Comparison of ENCODE assay signal across 11 mouse cellular contexts in genomic region chr9:62717982-62718381, GRCm38 (mm10). TPM values are rescaled to one million over a fixed set of nuclear protein-coding genes. Genes with fewer than 3 reads are reported as not detected.
DNase-seq lines count a peak whose midpoint lies in the region; ATAC-seq and TF ChIP-seq lines count a peak whose summit lies in the region.
"Had no signal": no experiment of that assay in that cellular context is flagged by ENCODE, and none has a peak within 500 bp of the region (broad histone marks: within the 10 kb centered on the region; RNA-seq: fewer than 3 reads in every experiment).

No protein-coding gene starts in this region.

- peak; percentile 27 for DNase-seq in hindbrain, postnatal 0 days (ENCODE audit: low spot score)
- no peak for DNase-seq in hindbrain, embryonic 11.5 days (ENCODE audit: low spot score)
- DNase-seq in neural tube, embryonic 11.5 days (ENCODE audit: low spot score), result no peak
- no peak for DNase-seq in neural tube, embryonic 10.5 days (ENCODE audit: extremely low spot score, low spot score)
- DNase-seq in limb, embryonic 11.5 days (ENCODE audit: low spot score), result no peak
- DNase-seq in thymus, postnatal 25 days, result peak; percentile 39
- DNase-seq: cerebellum, postnatal 10 days; gastrocnemius, postnatal 36 days; kidney, adult 9 months; layer of hippocampus, postnatal 36 days had no signal

- no peak for TF ChIP-seq CTCF in hindbrain, postnatal 0 days (IDR thresholded peaks at IDR 0.05; ENCODE audit: low read depth)

- H3K36me3 ChIP-seq in hindbrain, postnatal 0 days (ENCODE audit: insufficient read depth, low read length), result no peaks in the 10 kb centered on the region
- H3K36me3 ChIP-seq in hindbrain, embryonic 11.5 days (ENCODE audit: control insufficient read depth, insufficient read depth, low read length), result no peaks in the 10 kb centered on the region
- no peaks in the 10 kb centered on the region for H3K36me3 ChIP-seq in neural tube, embryonic 11.5 days (ENCODE audit: control insufficient read depth, insufficient read depth, low read length)
- H3K36me3 ChIP-seq in limb, embryonic 11.5 days (ENCODE audit: control insufficient read depth, insufficient read depth, low read length), result no peaks in the 10 kb centered on the region

- 0 out of 2 replicates have a peak overlapping the region, but pooled peaks have one; percentile 21 for H3K9ac ChIP-seq in hindbrain, postnatal 0 days (replicated peaks; ENCODE audit: low read length)
- H3K9ac ChIP-seq in hindbrain, embryonic 11.5 days (ENCODE audit: low read depth, low read length), result no peak overlapping the region
- no peak overlapping the region for H3K9ac ChIP-seq in neural tube, embryonic 11.5 days (ENCODE audit: low read length)
- peak overlapping the region; percentile 22 for H3K9ac ChIP-seq in limb, embryonic 11.5 days (ENCODE audit: low read length)

- H3K4me2 ChIP-seq in hindbrain, postnatal 0 days (ENCODE audit: low read depth, low read length), result no peak overlapping the region
- no peak overlapping the region for H3K4me2 ChIP-seq in hindbrain, embryonic 11.5 days (replicated peaks; ENCODE audit: low read depth, low read length)
- H3K4me2 ChIP-seq in neural tube, embryonic 11.5 days (ENCODE audit: low read depth), result no peak overlapping the region
- H3K4me2 ChIP-seq in limb, embryonic 11.5 days (ENCODE audit: low read depth, severe bottlenecking), result no peak overlapping the region

- no peak overlapping the region for H3K4me3 ChIP-seq in hindbrain, postnatal 0 days (ENCODE audit: low read length)
- no peak overlapping the region for H3K4me3 ChIP-seq in hindbrain, embryonic 11.5 days (ENCODE audit: low read depth, low read length)
- H3K4me3 ChIP-seq in neural tube, embryonic 11.5 days (ENCODE audit: low read depth, low read length), result no peak overlapping the region
- H3K4me3 ChIP-seq in limb, embryonic 11.5 days (ENCODE audit: low read depth, low read length), result no peak overlapping the region

- no peaks in the 10 kb centered on the region for H3K9me3 ChIP-seq in hindbrain, postnatal 0 days (ENCODE audit: low read length)
- H3K9me3 ChIP-seq in hindbrain, embryonic 11.5 days (ENCODE audit: control insufficient read depth, low read length), result no peaks in the 10 kb centered on the region
- H3K9me3 ChIP-seq in neural tube, embryonic 11.5 days (ENCODE audit: control insufficient read depth, low read length), result no peaks in the 10 kb centered on the region
- H3K9me3 ChIP-seq in limb, embryonic 11.5 days (ENCODE audit: control insufficient read depth, low read length), result no peaks in the 10 kb centered on the region; the same call in 1 of the 2 replicates

- no peak overlapping the region for H3K27ac ChIP-seq in hindbrain, postnatal 0 days
- no peak overlapping the region for H3K27ac ChIP-seq in hindbrain, embryonic 11.5 days (ENCODE audit: low read depth, low read length)
- H3K27ac ChIP-seq in neural tube, embryonic 11.5 days (ENCODE audit: low read depth, low read length), result 0 out of 2 replicates have a peak overlapping the region, but pooled peaks have one; percentile 46
- H3K27ac ChIP-seq in limb, embryonic 11.5 days (replicated peaks; ENCODE audit: low read depth, low read length), result no peak overlapping the region; the same call in 1 of the 2 replicates

- no peaks in the 10 kb centered on the region for H3K27me3 ChIP-seq in hindbrain, postnatal 0 days (ENCODE audit: insufficient read depth, low read length)
- no peaks in the 10 kb centered on the region for H3K27me3 ChIP-seq in hindbrain, embryonic 11.5 days (ENCODE audit: control insufficient read depth, insufficient read depth, low read length)
- no peaks in the 10 kb centered on the region for H3K27me3 ChIP-seq in neural tube, embryonic 11.5 days (ENCODE audit: control insufficient read depth, insufficient read depth, low read length)
- no peaks in the 10 kb centered on the region for H3K27me3 ChIP-seq in limb, embryonic 11.5 days (ENCODE audit: control insufficient read depth, insufficient read depth, low read length)

- H3K4me1 ChIP-seq in hindbrain, postnatal 0 days (ENCODE audit: insufficient read depth, low read length), result peaks cover 3% of the 10 kb centered on the region; the same call in 1 of the 2 replicates
- H3K4me1 ChIP-seq in hindbrain, embryonic 11.5 days (replicated peaks; ENCODE audit: control insufficient read depth, insufficient read depth, low read length), result no peaks in the 10 kb centered on the region
- H3K4me1 ChIP-seq in neural tube, embryonic 11.5 days (ENCODE audit: control insufficient read depth, insufficient read depth, low read length), result peaks cover 7% of the 10 kb centered on the region
- peaks cover 32% of the 10 kb centered on the region for H3K4me1 ChIP-seq in limb, embryonic 11.5 days (ENCODE audit: control insufficient read depth, insufficient read depth, low read length)

- no peak for ATAC-seq in hindbrain, postnatal 0 days
- ATAC-seq in hindbrain, embryonic 11.5 days (ENCODE audit: low FRiP score), result no peak
- ATAC-seq in neural tube, embryonic 11.5 days (ENCODE audit: insufficient read depth, low FRiP score, low TSS enrichment), result no peak
- no peak for ATAC-seq in limb, embryonic 11.5 days (ENCODE audit: insufficient number of reproducible peaks, low FRiP score, low TSS enrichment, low read depth)
- ATAC-seq in monocyte, adult 5-6 weeks (replicated peaks; ENCODE audit: insufficient number of reproducible peaks, low FRiP score, low TSS enrichment, poor library complexity, severe bottlenecking), result no peak

- WGBS in hindbrain, postnatal 0 days, result 41% methylated on average over 8 of the region's 8 CpGs
- 43% methylated on average over 8 of the region's 8 CpGs for WGBS in hindbrain, embryonic 11.5 days
- WGBS in neural tube, embryonic 11.5 days, result 49% methylated on average over 8 of the region's 8 CpGs
- WGBS in limb, embryonic 11.5 days, result 46% methylated on average over 8 of the region's 8 CpGs

RNA-seq across cellular contexts. Expression of gene Itga11, which starts 40.4 kb away (rescaled TPM):
- total RNA-seq in hindbrain, postnatal 0 days (2014; rRNA removed), result 1.7 and 2.1 TPM in 2 replicates
- 0.47 and 0.50 TPM in 2 replicates for polyA plus RNA-seq in hindbrain, postnatal 0 days (2015; fragmentation: Nextera tagmentation; extraction: Ambion mirVana)
- 2.9 and 3.0 TPM in 2 replicates for polyA plus RNA-seq in hindbrain, embryonic 11.5 days (2014; fragmentation: Nextera tagmentation; extraction: Ambion mirVana)
- polyA plus RNA-seq in neural tube, embryonic 11.5 days (2014; fragmentation: Nextera tagmentation; extraction: Ambion mirVana), result 3.0 and 3.4 TPM in 2 replicates
- 3.5 and 4.2 TPM in 2 replicates for polyA plus RNA-seq in limb, embryonic 11.5 days (2014; fragmentation: Nextera tagmentation; extraction: Ambion mirVana)
- total RNA-seq in monocyte, adult 5-6 weeks (2017), result not detected in 3 replicates

Comparison
In these comparisons a context has a peak if more than half of its experiments do, and no peak if none do; other contexts are left out.
1. DNase-seq: peak in hindbrain, postnatal 0 days (single experiment) and thymus, postnatal 25 days (single experiment); none in hindbrain, embryonic 11.5 days (single experiment), neural tube, embryonic 11.5 days (single experiment), neural tube, embryonic 10.5 days (single experiment) and limb, embryonic 11.5 days (single experiment).
2. H3K9ac ChIP-seq: peak in hindbrain, postnatal 0 days (single experiment) and limb, embryonic 11.5 days (single experiment); none in hindbrain, embryonic 11.5 days (single experiment) and neural tube, embryonic 11.5 days (single experiment).